Mouse (Mus musculus): ENCODE results near the gene Ezr. TPM values are rescaled to one million over a fixed set of nuclear protein-coding genes. Genes with fewer than 3 reads are reported as not detected.

The Ezr gene
- total and polyA plus RNA-seq, 2 experiments from 2014 or later: 45.4 to 60.2 TPM

DNA sequence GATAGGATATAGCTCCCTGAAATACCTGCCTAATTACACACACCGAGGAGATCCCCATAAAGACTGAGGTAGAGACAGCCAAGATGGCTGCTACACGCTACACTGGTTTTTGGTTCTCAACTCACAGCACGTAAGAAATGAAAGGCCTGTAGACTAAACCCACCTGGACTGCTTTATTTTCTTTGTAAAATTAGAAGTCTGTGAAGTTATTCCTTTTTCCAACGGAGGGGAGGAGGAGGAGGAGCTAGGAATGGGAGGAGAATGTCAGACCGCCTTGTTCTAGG is 10.2 kb downstream of the Ezr start:
- 86% methylated on average over 5 of the region's 5 CpGs for WGBS
- no peak for TF ChIP-seq CTCF (IDR thresholded peaks at IDR 0.05; ENCODE audit: low read depth)

DNA sequence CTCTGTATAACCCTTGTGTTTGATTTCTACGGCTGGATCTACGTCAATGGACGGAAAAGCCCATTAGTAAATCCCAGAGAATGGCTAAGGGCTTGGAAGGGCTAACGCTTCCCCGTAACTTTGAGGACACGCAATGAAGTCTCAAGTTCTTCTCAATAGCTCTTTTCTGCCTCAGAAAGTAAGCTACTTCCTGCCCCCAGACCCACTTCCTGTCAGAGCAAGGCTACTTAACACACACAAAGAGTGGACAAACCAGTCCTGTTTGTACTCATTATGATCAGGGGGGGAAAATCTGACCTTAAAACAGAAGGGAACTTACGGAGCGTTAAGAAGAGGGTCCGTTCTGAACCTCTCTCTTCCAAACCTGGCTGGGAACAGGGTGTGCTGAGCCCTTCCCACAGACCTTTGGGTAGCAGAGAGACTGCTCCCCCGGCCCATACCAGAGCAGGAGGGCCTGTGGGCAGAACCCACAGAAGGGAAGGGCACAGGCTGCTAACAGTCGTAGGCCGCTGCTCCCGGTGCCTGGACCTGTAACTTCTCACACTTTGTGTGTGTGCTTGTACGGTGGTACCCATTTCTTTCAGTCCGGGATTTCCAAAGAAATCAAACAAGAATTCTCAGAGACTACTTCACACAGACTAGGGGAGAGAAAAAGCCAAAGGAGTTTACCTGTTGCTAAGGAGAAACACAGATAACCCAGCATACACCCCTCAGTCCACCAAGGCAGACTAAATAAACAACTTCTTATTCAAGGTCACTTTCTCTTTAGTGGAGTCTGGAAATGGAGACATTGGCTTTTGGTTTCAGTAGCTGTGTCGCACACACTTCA is 10.7 kb downstream of the Ezr start:
- no peak overlapping the region for H3K4me3 ChIP-seq (ENCODE audit: low read depth, low read length)
- H3K36me3 ChIP-seq (ENCODE audit: insufficient read depth): no peaks in the 10 kb centered on the region
- DNase-seq (no peak), ATAC-seq (no peak)
- H3K4me1 ChIP-seq (ENCODE audit: insufficient read depth): no peaks in the 10 kb centered on the region
- no peaks in the 10 kb centered on the region for H3K9me3 ChIP-seq (ENCODE audit: low read length)
- H3K27me3 ChIP-seq (ENCODE audit: insufficient read depth, low read length): no peaks in the 10 kb centered on the region
- H3K4me2 ChIP-seq (ENCODE audit: low read depth): no peak overlapping the region
- TF ChIP-seq CTCF (IDR thresholded peaks at IDR 0.05; ENCODE audit: low read depth): no peak
- 78% methylated on average over 16 of the region's 16 CpGs for WGBS
- H3K27ac ChIP-seq (ENCODE audit: low read depth, low read length): no peak overlapping the region
- H3K9ac ChIP-seq: no peak overlapping the region

More for the DNA sequence above, 10.2 kb downstream of the Ezr start:
- no peak for DNase-seq
- Histone ChIP-seq H3K4me1 (ENCODE audit: insufficient read depth) (no peaks in the 10 kb centered on the region), H3K9ac (no peak overlapping the region), H3K36me3 (ENCODE audit: insufficient read depth) (no peaks in the 10 kb centered on the region), H3K9me3 (ENCODE audit: low read length) (no peaks in the 10 kb centered on the region), H3K27me3 (ENCODE audit: insufficient read depth, low read length) (no peaks in the 10 kb centered on the region), H3K27ac (ENCODE audit: low read depth, low read length) (no peak overlapping the region), H3K4me3 (ENCODE audit: low read depth, low read length) (no peak overlapping the region), H3K4me2 (ENCODE audit: low read depth) (no peak overlapping the region)
- no peak for ATAC-seq

DNA sequence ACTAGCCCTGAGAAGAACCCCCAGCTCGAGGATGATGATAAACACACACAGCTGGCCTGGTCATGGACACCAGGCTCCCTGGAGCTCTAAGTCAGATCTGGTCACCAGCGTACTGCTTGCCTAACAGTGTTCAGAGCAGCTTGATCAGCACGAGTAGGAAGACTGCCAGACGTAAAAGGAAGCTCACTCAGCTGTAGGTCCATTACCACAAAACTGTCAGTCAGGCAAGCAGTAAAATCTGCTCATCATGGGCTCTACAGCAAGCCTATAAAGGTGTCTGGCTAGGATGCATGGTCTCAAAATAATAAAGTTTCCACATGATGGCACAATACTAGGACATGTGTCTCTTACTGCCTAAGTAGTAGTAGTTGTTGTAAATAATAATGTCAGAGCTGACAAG is 13.0 kb downstream of the Ezr start:
- Histone ChIP-seq H3K4me3 (ENCODE audit: low read depth, low read length) (no peak overlapping the region), H3K4me2 (ENCODE audit: low read depth) (no peak overlapping the region), H3K27ac (ENCODE audit: low read depth, low read length) (peak overlapping the region; percentile 21; the same call in 1 of the 2 replicates), H3K9ac (no peak overlapping the region), H3K27me3 (ENCODE audit: insufficient read depth, low read length) (no peaks in the 10 kb centered on the region), H3K36me3 (ENCODE audit: insufficient read depth) (no peaks in the 10 kb centered on the region), H3K9me3 (ENCODE audit: low read length) (no peaks in the 10 kb centered on the region), H3K4me1 (ENCODE audit: insufficient read depth) (no peaks in the 10 kb centered on the region)
- DNase-seq (peak; percentile 25), ATAC-seq (no peak)
- WGBS: 53% methylated on average over 4 of the region's 4 CpGs
- no peak for TF ChIP-seq CTCF (IDR thresholded peaks at IDR 0.05; ENCODE audit: low read depth)

DNA sequence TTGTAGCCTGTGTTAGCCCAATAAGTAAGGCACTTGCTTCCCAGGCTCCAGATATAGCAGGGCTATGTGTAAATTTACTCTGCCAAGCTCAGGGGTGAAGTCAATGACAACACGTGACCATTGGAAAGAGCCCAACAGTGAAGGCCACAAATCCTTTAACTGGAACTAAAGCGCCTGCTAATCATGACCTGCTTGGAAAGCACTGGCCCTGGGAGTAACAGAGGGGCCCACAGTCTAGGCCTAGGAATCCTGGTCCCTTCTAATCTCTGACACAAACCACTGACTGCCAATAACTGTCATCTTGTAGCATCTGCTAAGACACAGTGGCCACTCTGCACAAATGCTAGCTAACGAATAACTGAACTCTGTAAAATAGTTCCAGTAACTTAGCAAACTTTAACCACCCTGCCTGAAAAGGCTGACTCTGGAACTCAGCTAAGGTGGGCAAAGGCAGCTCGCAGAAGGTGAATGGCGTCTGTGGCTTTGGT is 14.2 kb downstream of the Ezr start:
- Histone ChIP-seq H3K9me3 (ENCODE audit: low read length) (no peaks in the 10 kb centered on the region), H3K27ac (ENCODE audit: low read depth, low read length) (no peak overlapping the region), H3K9ac (no peak overlapping the region), H3K36me3 (ENCODE audit: insufficient read depth) (no peaks in the 10 kb centered on the region), H3K27me3 (ENCODE audit: insufficient read depth, low read length) (no peaks in the 10 kb centered on the region), H3K4me1 (ENCODE audit: insufficient read depth) (peaks cover 2% of the 10 kb centered on the region; the same call in 1 of the 2 replicates), H3K4me3 (ENCODE audit: low read depth, low read length) (no peak overlapping the region), H3K4me2 (ENCODE audit: low read depth) (no peak overlapping the region)
- TF ChIP-seq CTCF (IDR thresholded peaks at IDR 0.05; ENCODE audit: low read depth): no peak
- 79% methylated on average over 5 of the region's 5 CpGs for WGBS
- ATAC-seq (no peak), DNase-seq (no peak)

DNA sequence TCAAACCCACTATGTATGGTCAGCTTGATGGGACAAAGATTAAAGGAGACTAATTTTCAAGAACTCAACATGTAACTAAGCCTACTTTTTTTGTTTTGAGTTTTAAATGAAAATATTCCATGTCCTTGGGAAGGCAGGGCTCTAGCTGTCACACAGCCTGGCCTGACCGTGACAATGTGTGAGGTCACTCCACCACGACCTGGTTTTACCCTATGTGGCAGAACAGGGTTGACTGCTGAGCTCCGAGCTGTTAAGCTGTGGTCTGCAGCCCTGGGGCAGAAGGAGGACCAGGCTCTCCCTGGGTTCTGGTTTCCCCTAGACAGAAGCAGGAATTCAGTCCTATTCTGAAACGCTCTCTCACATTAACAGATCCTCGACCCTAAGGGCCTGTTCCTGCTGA is 14.8 kb downstream of the Ezr start:
- 75% methylated on average over 5 of the region's 5 CpGs for WGBS
- TF ChIP-seq CTCF (IDR thresholded peaks at IDR 0.05; ENCODE audit: low read depth): no peak
- H3K9me3 ChIP-seq (ENCODE audit: low read length): no peaks in the 10 kb centered on the region
- no peak overlapping the region for H3K4me2 ChIP-seq (ENCODE audit: low read depth)
- H3K4me3 ChIP-seq (ENCODE audit: low read depth, low read length): no peak overlapping the region
- H3K27ac ChIP-seq (ENCODE audit: low read depth, low read length): no peak overlapping the region
- DNase-seq (no peak), ATAC-seq (no peak)
- H3K4me1 ChIP-seq (ENCODE audit: insufficient read depth): peaks cover 2% of the 10 kb centered on the region; the same call in 1 of the 2 replicates
- no peaks in the 10 kb centered on the region for H3K36me3 ChIP-seq (ENCODE audit: insufficient read depth)
- H3K27me3 ChIP-seq (ENCODE audit: insufficient read depth, low read length): no peaks in the 10 kb centered on the region
- no peak overlapping the region for H3K9ac ChIP-seq

DNA sequence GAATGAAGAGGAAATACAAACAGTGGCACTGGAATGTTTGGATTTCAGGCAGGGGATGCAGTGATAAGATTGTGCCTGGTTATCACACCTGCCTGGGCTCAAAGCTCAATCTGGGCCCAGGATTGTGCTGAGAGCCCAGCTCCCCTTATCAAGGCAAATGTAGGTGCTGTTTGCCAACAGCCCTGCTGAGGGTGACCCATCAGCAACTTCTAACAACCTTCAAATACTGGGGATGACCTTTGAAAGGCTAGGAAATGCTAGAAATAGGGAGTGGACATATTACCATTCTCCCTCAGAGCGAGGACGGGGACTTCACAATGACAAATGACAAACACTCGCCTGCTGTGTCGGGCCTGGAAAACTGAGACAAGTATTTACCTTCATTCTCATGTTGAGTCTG is 15.8 kb downstream of the Ezr start:
- H3K4me3 ChIP-seq (ENCODE audit: low read depth, low read length): no peak overlapping the region
- no peak overlapping the region for H3K27ac ChIP-seq (ENCODE audit: low read depth, low read length)
- peaks cover 2% of the 10 kb centered on the region; the same call in 1 of the 2 replicates for H3K4me1 ChIP-seq (ENCODE audit: insufficient read depth)
- H3K27me3 ChIP-seq (ENCODE audit: insufficient read depth, low read length): no peaks in the 10 kb centered on the region
- no peaks in the 10 kb centered on the region for H3K36me3 ChIP-seq (ENCODE audit: insufficient read depth)
- no peak overlapping the region for H3K4me2 ChIP-seq (ENCODE audit: low read depth)
- 95% methylated on average over 4 of the region's 4 CpGs for WGBS
- no peak for DNase-seq
- H3K9me3 ChIP-seq (ENCODE audit: low read length): no peaks in the 10 kb centered on the region
- ATAC-seq: no peak
- no peak overlapping the region for H3K9ac ChIP-seq
- no peak for TF ChIP-seq CTCF (IDR thresholded peaks at IDR 0.05; ENCODE audit: low read depth)

DNA sequence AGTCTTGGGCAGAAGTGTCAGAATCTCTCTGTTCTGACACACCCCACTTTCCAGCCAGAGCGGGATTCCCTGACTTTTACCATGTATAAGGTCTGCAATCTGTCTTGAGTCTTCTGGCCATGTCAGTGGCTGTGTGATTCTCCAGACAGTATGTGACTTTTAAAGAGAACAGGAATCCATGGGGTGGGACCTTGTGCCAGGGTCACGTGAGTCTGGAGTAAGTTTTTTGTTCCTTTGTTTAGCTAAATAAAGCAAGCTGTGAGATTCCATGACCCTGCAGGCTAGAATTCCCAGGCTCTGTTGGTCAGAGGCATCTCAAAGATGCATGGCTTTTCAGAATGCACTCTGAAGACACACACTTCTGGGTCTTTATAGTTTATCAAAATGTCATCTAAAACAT is 16.7 kb downstream of the Ezr start:
- ATAC-seq: no peak
- no peak overlapping the region for H3K4me3 ChIP-seq (ENCODE audit: low read depth, low read length)
- H3K4me2 ChIP-seq (ENCODE audit: low read depth): no peak overlapping the region
- H3K9me3 ChIP-seq (ENCODE audit: low read length): no peaks in the 10 kb centered on the region
- H3K36me3 ChIP-seq (ENCODE audit: insufficient read depth): no peaks in the 10 kb centered on the region
- H3K4me1 ChIP-seq (ENCODE audit: insufficient read depth): peaks cover 2% of the 10 kb centered on the region; the same call in 1 of the 2 replicates
- TF ChIP-seq CTCF (IDR thresholded peaks at IDR 0.05; ENCODE audit: low read depth): no peak
- no peaks in the 10 kb centered on the region for H3K27me3 ChIP-seq (ENCODE audit: insufficient read depth, low read length)
- no peak for DNase-seq
- H3K9ac ChIP-seq: no peak overlapping the region
- H3K27ac ChIP-seq (ENCODE audit: low read depth, low read length): no peak overlapping the region
- WGBS: 42% methylated on average over 2 of the region's 2 CpGs
